Mouse (Mus musculus): ENCODE measurements at regions not wholly inside any gene's neighbourhood (a gene's known extent, or its start where the extent isn't known, plus 50 kb on each side); places are given as distances from the start of the nearest gene placed in this dataset.

- Histone ChIP-seq H3K27ac (ENCODE audit: insufficient read depth, low read length) (no peak overlapping the region), H3K9ac (ENCODE audit: low read depth, poor library complexity, severe bottlenecking) (no peak overlapping the region), H3K4me3 (ENCODE audit: low read depth, low read length) (no peak overlapping the region), H3K9me3 (replicated peaks; ENCODE audit: control insufficient read depth, insufficient read depth, low read length, poor library complexity, severe bottlenecking) (0 out of 2 replicates have a peak, but pooled peaks cover 4% of the 10 kb centered on the region), H3K36me3 (ENCODE audit: control insufficient read depth, insufficient read depth, low read length, poor library complexity, severe bottlenecking) (no peaks in the 10 kb centered on the region), H3K4me1 (ENCODE audit: control insufficient read depth, insufficient read depth, low read length) (no peaks in the 10 kb centered on the region), H3K27me3 (ENCODE audit: control insufficient read depth, insufficient read depth, low read length, poor library complexity, severe bottlenecking) (no peaks in the 10 kb centered on the region)
- no peak for TF ChIP-seq POLR2A (IDR thresholded peaks at IDR 0.05; ENCODE audit: insufficient read depth, low read length)
- no peak for TF ChIP-seq CTCF (IDR thresholded peaks at IDR 0.05; ENCODE audit: low read depth, low read length)
These were observed 165.7 kb downstream of the Postn start for GRCm38 (mm10) chr3:54526618-54527017.

- no peaks in the 10 kb centered on the region for H3K4me1 ChIP-seq (ENCODE audit: control insufficient read depth, insufficient read depth, low read length)
- no peaks in the 10 kb centered on the region for H3K36me3 ChIP-seq (ENCODE audit: control insufficient read depth, insufficient read depth, low read length, poor library complexity, severe bottlenecking)
- H3K27me3 ChIP-seq (ENCODE audit: control insufficient read depth, insufficient read depth, low read length, poor library complexity, severe bottlenecking): no peaks in the 10 kb centered on the region
- 0 out of 2 replicates have a peak, but pooled peaks cover 4% of the 10 kb centered on the region for H3K9me3 ChIP-seq (replicated peaks; ENCODE audit: control insufficient read depth, insufficient read depth, low read length, poor library complexity, severe bottlenecking)
- H3K4me3 ChIP-seq (ENCODE audit: low read depth, low read length): no peak overlapping the region
- no peak overlapping the region for H3K27ac ChIP-seq (ENCODE audit: insufficient read depth, low read length)
- no peak overlapping the region for H3K9ac ChIP-seq (ENCODE audit: low read depth, poor library complexity, severe bottlenecking)
- TF ChIP-seq EP300 (IDR thresholded peaks at IDR 0.05; ENCODE audit: insufficient read depth, low read depth, low read length) (no peak), CTCF (IDR thresholded peaks at IDR 0.05; ENCODE audit: low read depth, low read length) (no peak), POLR2A (IDR thresholded peaks at IDR 0.05; ENCODE audit: insufficient read depth, low read length) (no peak)
These were observed 164.3 kb upstream of the Supt20 start for GRCm38 (mm10) chr3:54528292-54528691.

- Histone ChIP-seq H3K9me3 (replicated peaks; ENCODE audit: control insufficient read depth, insufficient read depth, low read length, poor library complexity, severe bottlenecking) (0 out of 2 replicates have a peak, but pooled peaks cover 4% of the 10 kb centered on the region), H3K9ac (ENCODE audit: low read depth, poor library complexity, severe bottlenecking) (no peak overlapping the region), H3K4me3 (ENCODE audit: low read depth, low read length) (no peak overlapping the region), H3K36me3 (ENCODE audit: control insufficient read depth, insufficient read depth, low read length, poor library complexity, severe bottlenecking) (no peaks in the 10 kb centered on the region), H3K27ac (ENCODE audit: insufficient read depth, low read length) (no peak overlapping the region), H3K27me3 (ENCODE audit: control insufficient read depth, insufficient read depth, low read length, poor library complexity, severe bottlenecking) (no peaks in the 10 kb centered on the region), H3K4me1 (ENCODE audit: control insufficient read depth, insufficient read depth, low read length) (no peaks in the 10 kb centered on the region)
- TF ChIP-seq CTCF (IDR thresholded peaks at IDR 0.05; ENCODE audit: low read depth, low read length) (no peak), POLR2A (IDR thresholded peaks at IDR 0.05; ENCODE audit: insufficient read depth, low read length) (no peak), EP300 (IDR thresholded peaks at IDR 0.05; ENCODE audit: insufficient read depth, low read depth, low read length) (no peak)
These were observed 162.4 kb upstream of the Supt20 start for GRCm38 (mm10) chr3:54530251-54530650.

GRCm38 (mm10) chr3:54535361-54535760, 157.2 kb upstream of the Supt20 start:
- Histone ChIP-seq H3K4me3 (ENCODE audit: low read depth, low read length) (no peak overlapping the region), H3K9ac (ENCODE audit: low read depth, poor library complexity, severe bottlenecking) (no peak overlapping the region), H3K9me3 (replicated peaks; ENCODE audit: control insufficient read depth, insufficient read depth, low read length, poor library complexity, severe bottlenecking) (no peaks in the 10 kb centered on the region), H3K36me3 (ENCODE audit: control insufficient read depth, insufficient read depth, low read length, poor library complexity, severe bottlenecking) (no peaks in the 10 kb centered on the region), H3K27ac (ENCODE audit: insufficient read depth, low read length) (no peak overlapping the region), H3K4me1 (ENCODE audit: control insufficient read depth, insufficient read depth, low read length) (no peaks in the 10 kb centered on the region), H3K27me3 (ENCODE audit: control insufficient read depth, insufficient read depth, low read length, poor library complexity, severe bottlenecking) (no peaks in the 10 kb centered on the region)
- no peak for TF ChIP-seq POLR2A (IDR thresholded peaks at IDR 0.05; ENCODE audit: insufficient read depth, low read length)
- TF ChIP-seq EP300 (IDR thresholded peaks at IDR 0.05; ENCODE audit: insufficient read depth, low read depth, low read length): no peak
- TF ChIP-seq CTCF (IDR thresholded peaks at IDR 0.05; ENCODE audit: low read depth, low read length): no peak

- no peak overlapping the region for H3K27ac ChIP-seq (ENCODE audit: insufficient read depth, low read length)
- H3K27me3 ChIP-seq (ENCODE audit: control insufficient read depth, insufficient read depth, low read length, poor library complexity, severe bottlenecking): no peaks in the 10 kb centered on the region
- no peak overlapping the region for H3K9ac ChIP-seq (ENCODE audit: low read depth, poor library complexity, severe bottlenecking)
- H3K36me3 ChIP-seq (ENCODE audit: control insufficient read depth, insufficient read depth, low read length, poor library complexity, severe bottlenecking): no peaks in the 10 kb centered on the region
- no peak overlapping the region for H3K4me3 ChIP-seq (ENCODE audit: low read depth, low read length)
- TF ChIP-seq POLR2A (IDR thresholded peaks at IDR 0.05; ENCODE audit: insufficient read depth, low read length): no peak
- TF ChIP-seq CTCF (IDR thresholded peaks at IDR 0.05; ENCODE audit: low read depth, low read length): no peak
- TF ChIP-seq EP300 (IDR thresholded peaks at IDR 0.05; ENCODE audit: insufficient read depth, low read depth, low read length): no peak
- no peaks in the 10 kb centered on the region for H3K4me1 ChIP-seq (ENCODE audit: control insufficient read depth, insufficient read depth, low read length)
- 0 out of 2 replicates have a peak, but pooled peaks cover 3% of the 10 kb centered on the region for H3K9me3 ChIP-seq (replicated peaks; ENCODE audit: control insufficient read depth, insufficient read depth, low read length, poor library complexity, severe bottlenecking)
These were observed 154.6 kb upstream of the Supt20 start for GRCm38 (mm10) chr3:54538055-54538454.

- no peaks in the 10 kb centered on the region for H3K4me1 ChIP-seq (ENCODE audit: control insufficient read depth, insufficient read depth, low read length)
- 0 out of 2 replicates have a peak, but pooled peaks cover 3% of the 10 kb centered on the region for H3K9me3 ChIP-seq (replicated peaks; ENCODE audit: control insufficient read depth, insufficient read depth, low read length, poor library complexity, severe bottlenecking)
- no peak overlapping the region for H3K27ac ChIP-seq (ENCODE audit: insufficient read depth, low read length)
- H3K27me3 ChIP-seq (ENCODE audit: control insufficient read depth, insufficient read depth, low read length, poor library complexity, severe bottlenecking): no peaks in the 10 kb centered on the region
- no peak for TF ChIP-seq CTCF (IDR thresholded peaks at IDR 0.05; ENCODE audit: low read depth, low read length)
- no peak for TF ChIP-seq POLR2A (IDR thresholded peaks at IDR 0.05; ENCODE audit: insufficient read depth, low read length)
- TF ChIP-seq EP300 (IDR thresholded peaks at IDR 0.05; ENCODE audit: insufficient read depth, low read depth, low read length): no peak
- no peak overlapping the region for H3K9ac ChIP-seq (ENCODE audit: low read depth, poor library complexity, severe bottlenecking)
- H3K36me3 ChIP-seq (ENCODE audit: control insufficient read depth, insufficient read depth, low read length, poor library complexity, severe bottlenecking): no peaks in the 10 kb centered on the region
- no peak overlapping the region for H3K4me3 ChIP-seq (ENCODE audit: low read depth, low read length)
These were observed 152.0 kb upstream of the Supt20 start for GRCm38 (mm10) chr3:54540540-54541080.
